Mouse (Mus musculus): ENCODE results near the gene Mast2. TPM values are rescaled to one million over a fixed set of nuclear protein-coding genes. Genes with fewer than 3 reads are reported as not detected.

The Mast2 gene
- 32.6 to 36.2 TPM (median 34.6 TPM) in 4 replicates for total RNA-seq (2023)

DNA sequence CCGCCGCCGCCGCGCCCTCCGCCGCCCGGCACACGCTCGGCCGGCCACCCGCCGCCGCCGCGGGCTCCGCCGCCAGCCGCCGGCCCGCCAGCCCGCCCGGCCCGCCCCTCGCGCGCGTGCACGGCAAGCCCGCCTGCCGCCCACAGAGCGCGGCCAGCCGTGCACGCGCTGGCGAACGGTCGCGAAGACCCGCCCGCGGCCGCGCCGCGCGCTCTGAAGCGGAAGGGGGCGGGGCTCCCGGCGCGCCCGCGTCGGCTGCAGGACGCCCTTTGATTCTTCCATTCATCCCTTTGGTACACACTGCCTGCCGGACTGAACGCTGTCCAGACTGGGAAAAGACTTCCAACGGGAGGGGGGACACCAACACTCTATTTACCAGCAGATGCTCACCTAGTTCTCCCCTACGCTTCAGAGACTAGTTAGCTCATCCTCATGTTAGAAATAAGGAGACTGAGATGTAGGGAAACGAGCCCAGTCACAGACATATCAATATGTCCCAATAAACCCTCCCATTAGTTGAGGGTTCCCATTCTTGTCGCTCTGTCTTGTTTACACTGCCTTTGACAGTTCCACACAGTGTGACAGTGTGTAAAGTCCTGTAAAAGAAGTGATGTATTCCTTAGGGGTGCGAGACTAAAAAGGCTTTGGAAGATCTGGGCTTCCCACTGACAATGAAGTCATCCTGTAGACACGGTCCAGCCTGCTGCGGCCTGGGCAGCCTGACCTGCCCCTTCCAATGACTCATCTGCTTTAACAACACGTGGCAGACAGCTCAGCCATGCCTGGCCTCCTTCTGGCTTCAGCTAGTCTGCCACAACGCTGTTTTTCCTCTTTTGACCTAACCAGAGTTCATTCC lies at the start of gene Mast2:
Gene Mast2, minus strand, starts transcription at position 58 of the 856 bp plus-strand sequence.

DNA sequence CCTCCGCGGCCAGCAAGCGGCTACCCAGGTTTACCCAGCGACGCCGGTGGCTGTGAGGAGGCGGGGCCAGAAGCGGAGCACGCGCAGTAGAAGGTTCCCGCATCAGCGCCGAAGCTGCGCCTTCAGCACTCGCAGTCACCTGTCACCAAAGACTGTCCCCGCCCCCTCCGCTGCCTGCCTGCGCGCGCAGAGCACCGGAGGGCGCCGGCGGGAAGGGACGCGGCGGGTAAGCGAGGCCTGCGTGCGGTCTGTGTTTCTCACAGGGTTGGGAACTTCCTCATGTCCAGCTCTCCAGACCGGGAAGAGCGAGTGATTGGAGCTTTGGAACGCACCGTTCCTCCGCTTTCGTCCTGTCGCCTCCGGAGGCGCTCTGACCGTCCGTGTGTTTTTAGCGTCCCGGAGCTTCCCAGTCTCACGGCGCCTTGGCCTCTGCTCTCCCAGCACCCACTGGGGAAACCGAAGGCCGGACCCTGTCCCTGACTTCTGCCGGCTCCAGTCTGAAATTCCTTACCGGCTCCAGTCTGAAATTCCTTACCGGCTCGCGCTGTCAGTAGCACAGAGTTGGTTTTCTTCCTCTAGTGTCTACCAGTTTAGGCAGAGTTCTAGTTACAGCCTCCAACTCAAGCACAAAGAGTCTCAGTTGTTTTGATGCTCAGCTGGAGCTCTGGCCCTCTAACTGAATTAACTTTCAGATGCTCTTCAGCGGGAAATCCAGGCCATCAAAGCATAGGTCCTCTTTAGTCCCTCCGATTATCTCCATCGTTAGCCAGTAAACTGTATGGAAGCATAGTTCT lies 43.6 kb upstream of the Mast2 start, which contains the start of gene Ipp:
Gene Ipp, plus strand, starts transcription at position 125 of the 794 bp plus-strand sequence.

Other genes with a start within 250 kb of the Mast2 start
- 0.69 to 3.1 TPM (median 1.8 TPM) in 4 replicates for gene Pik3r3, start 242.6 kb downstream of the Mast2 start, total RNA-seq (2023)
- 12.5 to 15.4 TPM (median 14.5 TPM) in 4 replicates for gene Ipp, start 43.4 kb upstream of the Mast2 start, total RNA-seq (2023)
- gene Tmem69, start 91.8 kb upstream of the Mast2 start, total RNA-seq (2023): 10.7 to 11.1 TPM (median 10.9 TPM) in 4 replicates
- gene Gpbp1l1, start 93.5 kb upstream of the Mast2 start, total RNA-seq (2023): 83.2 to 97.4 TPM (median 87.2 TPM) in 4 replicates
- 17.6 to 22.3 TPM (median 18.6 TPM) in 4 replicates for gene Ccdc17, start 132.5 kb upstream of the Mast2 start, total RNA-seq (2023)
- 64.6 to 72.9 TPM (median 68.7 TPM) in 4 replicates for gene Nasp, start 163.8 kb upstream of the Mast2 start, total RNA-seq (2023)
- gene Akr1a1, start 187.5 kb upstream of the Mast2 start, total RNA-seq (2023): 168 to 183 TPM (median 175 TPM) in 4 replicates
- 156 to 175 TPM (median 166 TPM) in 4 replicates for gene Prdx1, start 221.4 kb upstream of the Mast2 start, total RNA-seq (2023)
- 3.4 to 7.5 TPM (median 5.3 TPM) in 4 replicates for gene Mmachc, start 244.2 kb upstream of the Mast2 start, total RNA-seq (2023)
- gene Ccdc163, start 244.3 kb upstream of the Mast2 start, total RNA-seq (2023): 16.2 to 32.2 TPM (median 20.9 TPM) in 4 replicates